Mouse (Mus musculus): ENCODE data around the gene Pld2.
"Not testable (repeated sequence)": the region's sequence is repeated elsewhere in the genome, so short reads cannot be mapped to it uniquely, and the experiment has no call there.

Gene Pld2

DNA sequence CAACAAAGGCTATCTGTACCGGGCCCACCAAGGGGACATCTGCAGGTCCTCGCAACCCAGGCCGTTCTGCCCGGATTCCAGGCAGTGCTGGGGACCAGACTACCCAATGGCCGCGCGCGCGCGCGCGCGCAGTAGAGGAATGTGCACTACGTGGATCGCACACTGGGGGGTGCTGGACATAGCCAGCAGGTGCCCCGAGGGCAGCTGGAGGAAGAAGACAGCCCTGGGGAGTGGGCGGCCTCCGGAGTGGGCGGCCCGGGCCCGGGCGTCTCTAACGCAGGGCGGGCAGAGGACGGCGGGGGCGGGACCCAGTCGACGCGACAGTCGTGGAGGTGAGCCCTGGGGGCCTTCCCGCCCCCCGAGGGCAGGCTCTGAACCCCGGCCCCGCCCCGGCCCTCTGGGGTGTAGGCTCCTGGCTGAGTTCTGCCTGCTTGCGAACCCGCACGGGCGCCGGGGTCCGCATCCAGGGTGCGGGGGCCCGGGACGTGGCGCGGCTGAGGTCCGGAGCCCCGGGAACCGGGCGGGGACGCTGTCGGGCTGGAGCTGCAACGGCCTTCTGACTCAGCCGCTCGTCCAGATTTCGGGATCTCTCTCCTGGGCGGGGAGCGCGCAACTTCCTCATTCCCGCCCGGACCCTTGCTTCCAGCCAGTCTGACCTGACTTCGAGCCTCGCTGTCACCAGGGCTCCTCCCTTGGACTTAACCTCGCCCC, at the start of gene Pld2:
Gene Pld2 (plus strand): TSS at position 188 of the 711 bp plus-strand sequence.
- peak; percentile 93 for DNase-seq

DNA sequence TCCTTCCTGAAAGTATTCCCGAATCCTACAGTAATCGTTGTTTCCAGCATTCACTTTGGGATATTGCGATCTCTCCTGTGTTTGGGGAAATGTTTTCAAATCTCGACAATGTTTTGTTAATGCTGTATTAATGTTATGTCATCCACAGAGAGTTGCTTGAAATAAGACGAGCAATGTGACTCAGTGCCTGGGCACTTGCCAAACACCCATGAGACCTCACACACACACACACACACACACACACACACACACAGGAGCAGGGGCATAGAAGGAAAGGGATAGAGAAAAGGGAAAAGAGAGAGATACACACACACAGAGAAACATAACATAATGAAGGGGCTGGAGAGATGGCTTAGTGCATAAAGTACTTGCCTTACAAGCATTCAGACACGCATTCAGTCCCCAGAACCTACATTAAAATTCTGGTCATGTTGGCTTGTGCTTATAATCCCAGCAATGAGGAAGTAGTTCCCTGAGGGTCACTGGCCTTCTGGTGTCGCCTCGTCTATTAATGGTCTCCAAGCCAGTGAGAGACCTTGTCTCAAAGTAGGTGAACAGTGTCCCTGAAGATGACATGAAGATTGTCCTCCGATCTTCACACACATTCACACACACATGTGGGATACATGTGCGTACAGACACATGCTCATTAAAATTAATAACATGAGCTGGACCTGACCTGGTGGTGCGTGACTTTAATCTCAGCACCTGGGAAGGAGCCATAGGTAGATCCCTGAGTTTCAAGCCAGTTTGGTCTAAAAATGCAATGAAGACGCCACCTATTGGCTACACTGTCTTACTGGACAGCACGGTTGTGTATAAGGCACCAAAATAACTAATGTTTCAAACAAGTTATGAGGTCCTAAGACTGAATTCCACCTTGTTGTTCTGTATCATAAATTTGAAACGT, 40.0 kb upstream of the Pld2 start:
- DNase-seq: peak; percentile 59

- no peak for DNase-seq
These were observed 39.4 kb upstream of the Pld2 start for GRCm38 (mm10) chr11:70500476-70500812.

DNA sequence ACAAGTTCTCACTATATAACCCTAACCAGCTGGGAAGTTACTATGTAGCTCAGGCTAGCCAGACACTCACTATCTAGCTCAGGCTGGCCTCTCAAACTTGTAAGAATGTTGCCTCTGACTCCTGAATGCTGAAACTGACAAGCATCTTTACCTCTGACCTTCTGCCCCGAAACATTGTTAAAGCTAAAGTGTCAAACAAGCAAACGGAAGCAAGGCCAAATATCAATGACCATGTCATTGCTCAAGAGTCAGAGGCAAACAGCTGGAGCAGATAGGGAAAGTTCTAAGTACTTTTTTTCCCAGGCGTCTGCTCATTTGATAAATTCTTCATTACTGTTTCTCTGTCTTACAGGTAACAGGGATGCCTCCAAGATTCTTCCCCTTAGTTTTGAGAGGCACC, 37.8 kb upstream of the Pld2 start:
- no peak for DNase-seq

- no peak for DNase-seq
These were observed 34.9 kb upstream of the Pld2 start, which contains the start of gene Tm4sf5 for GRCm38 (mm10) chr11:70504970-70505369. Gene Tm4sf5, plus strand, starts transcription at chr11:70505244.

GRCm38 (mm10) chr11:70506385-70506784, 33.5 kb upstream of the Pld2 start:
- DNase-seq: peak; percentile 86

GRCm38 (mm10) chr11:70506962-70507515, 32.8 kb upstream of the Pld2 start:
- DNase-seq: no peak

GRCm38 (mm10) chr11:70509753-70510564, 29.9 kb upstream of the Pld2 start:
- DNase-seq: peak; percentile 51

DNA sequence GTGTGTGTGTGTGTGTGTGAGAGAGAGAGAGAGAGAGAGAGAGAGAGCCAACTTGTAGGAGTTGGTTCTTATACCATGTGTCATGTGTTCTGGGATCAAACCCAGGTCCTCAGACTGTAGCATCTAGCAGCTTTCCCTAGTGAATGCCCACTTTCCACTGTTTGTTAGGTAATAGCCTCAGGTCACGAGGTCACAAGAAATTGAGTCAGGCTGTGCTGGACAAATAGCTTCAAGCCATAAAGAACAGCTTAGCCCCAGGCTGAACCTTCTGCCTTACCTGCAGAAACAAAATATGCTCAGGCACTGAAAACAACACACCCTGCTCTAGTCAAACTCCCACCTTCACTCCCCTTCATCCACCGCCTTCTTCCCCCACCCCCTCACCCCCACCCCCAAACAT, 28.6 kb upstream of the Pld2 start:
- no peak for DNase-seq

- DNase-seq: no peak
These were observed 28.0 kb upstream of the Pld2 start for GRCm38 (mm10) chr11:70511825-70512224.

- DNase-seq: no peak
These were observed 27.0 kb upstream of the Pld2 start for GRCm38 (mm10) chr11:70512709-70513342.

- DNase-seq: no peak
These were observed 26.3 kb upstream of the Pld2 start for GRCm38 (mm10) chr11:70513520-70513919.

- no peak for DNase-seq
These were observed 25.6 kb upstream of the Pld2 start, which contains the start of gene Vmo1 for GRCm38 (mm10) chr11:70514288-70514687. Gene Vmo1, minus strand, starts transcription at chr11:70514616.

GRCm38 (mm10) chr11:70516352-70516751, 23.5 kb upstream of the Pld2 start:
- DNase-seq: peak; percentile 37

DNA sequence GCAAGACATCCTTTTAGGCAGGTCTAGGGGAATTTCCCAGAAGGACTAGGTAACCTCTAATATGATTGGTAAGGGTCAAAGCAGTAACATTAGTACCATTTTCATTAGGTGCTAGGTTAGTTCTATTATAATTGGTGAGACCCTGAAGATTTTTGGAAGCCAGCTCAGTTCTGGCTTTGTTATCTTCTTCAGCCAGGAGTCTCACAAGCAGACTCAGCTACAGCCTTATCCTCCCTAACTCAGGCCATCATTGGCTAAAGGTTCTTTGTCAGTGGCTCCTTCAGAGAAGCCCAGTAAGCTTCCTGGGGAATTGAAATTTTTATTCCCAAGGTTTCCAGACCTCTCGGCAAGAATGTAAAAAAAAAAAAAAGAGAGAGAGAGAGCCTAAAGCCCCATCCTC, 21.4 kb upstream of the Pld2 start:
- DNase-seq: no peak

DNA sequence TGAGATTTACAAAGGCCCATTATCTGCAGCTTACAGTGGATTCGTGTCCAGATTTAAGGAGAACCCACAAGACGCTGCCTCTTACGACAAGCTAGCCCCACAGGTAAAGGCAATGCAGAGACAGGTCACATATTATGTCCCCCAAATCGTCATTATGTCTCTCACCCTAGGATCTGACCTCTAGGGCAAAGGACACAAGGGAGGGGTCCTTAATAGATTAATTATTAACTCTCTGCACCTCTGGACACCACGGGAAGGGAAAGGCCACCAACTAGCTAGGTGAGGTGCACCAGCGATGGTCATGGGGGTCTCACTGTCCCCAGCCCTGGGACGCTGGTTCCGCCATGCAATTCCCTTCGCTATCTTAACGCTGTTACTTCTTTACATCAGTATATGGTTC, 20.9 kb upstream of the Pld2 start, which contains the start of gene Gltpd2:
Gene Gltpd2 (plus strand): TSS at position 274 of the 400 bp plus-strand sequence.
- DNase-seq: no peak

GRCm38 (mm10) chr11:70520178-70520769, 19.6 kb upstream of the Pld2 start:
- DNase-seq: peak; percentile 31

DNA sequence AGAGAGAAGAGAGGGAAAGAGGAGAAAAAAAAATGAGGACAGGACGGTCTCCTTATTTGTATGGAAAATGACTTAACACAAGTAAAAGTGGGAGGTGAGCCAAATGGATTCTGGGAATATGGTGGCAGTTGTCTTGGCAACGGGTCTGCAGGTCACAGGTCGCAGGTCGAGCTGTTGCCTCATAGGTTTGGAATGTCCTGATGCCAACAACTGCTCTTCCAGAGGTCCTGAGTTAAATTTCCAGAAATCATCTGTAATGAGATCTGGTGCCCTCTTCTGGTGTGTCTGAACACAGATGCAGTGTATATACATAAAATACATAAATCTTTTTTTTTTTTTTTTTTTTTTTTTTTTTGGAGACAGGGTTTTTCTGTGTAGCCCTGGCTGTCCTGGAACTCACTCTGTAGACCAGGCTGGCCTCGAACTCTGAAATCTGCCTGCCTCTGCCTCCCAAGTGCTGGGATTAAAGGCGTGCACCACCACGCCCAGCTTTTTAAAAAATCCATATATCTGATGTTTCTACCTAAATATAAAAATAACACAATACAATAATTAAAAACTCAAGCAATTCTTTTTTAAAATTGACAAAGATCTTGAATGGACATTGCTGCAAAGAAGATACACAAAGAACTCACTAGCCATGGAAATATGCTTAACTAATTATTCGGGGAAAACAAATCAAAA, 16.4 kb upstream of the Pld2 start:
- DNase-seq: not testable (repeated sequence)

DNA sequence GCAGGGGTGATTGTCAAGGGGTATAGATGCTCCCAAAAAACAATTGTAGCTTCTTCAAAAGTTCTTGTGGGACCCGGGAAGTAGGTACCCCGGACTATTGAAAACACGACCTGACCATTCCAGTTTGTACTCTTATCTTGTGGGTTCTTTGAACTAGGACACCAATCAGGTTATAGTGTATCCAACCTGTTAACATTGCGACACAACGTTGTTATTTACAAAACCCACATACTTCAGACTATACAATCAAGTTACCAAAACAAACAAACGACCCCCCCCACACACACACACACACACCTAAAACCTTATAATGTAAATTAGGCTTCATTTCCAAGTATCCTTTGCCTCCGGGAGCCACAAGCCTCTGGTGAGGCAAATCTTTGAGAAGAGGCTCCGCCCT, 15.1 kb upstream of the Pld2 start:
- DNase-seq: no peak

DNA sequence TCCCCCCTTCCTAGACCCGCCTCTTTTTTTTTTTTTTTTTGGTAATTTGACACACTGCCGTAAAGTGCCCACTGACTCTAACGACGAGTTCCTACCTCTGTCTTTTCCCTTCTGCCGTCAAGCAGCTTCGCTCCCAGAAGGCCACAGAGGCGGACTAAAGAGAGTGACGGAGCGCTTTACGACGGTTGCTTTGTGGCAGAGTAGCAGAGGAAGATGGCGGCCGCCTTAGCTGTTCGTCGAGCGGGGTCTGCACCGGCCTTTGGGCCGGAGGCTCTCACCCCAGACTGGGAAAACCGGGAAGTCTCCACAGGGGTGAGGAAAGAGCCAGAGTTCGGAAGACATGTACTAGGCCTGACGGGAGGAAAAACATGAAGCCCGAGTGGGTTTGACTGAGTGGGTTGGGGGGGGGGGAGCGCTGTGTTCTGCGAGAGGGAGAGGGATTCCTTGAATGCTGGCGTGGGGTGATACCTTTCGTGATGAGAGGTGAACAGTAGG, 14.6 kb upstream of the Pld2 start, which contains the start of gene Psmb6:
Gene Psmb6 (plus strand): TSS at position 184 of the 495 bp plus-strand sequence.
- DNase-seq: peak; percentile 89

GRCm38 (mm10) chr11:70525726-70526125, 14.1 kb upstream of the Pld2 start:
- DNase-seq: no peak

Measured in lung, postnatal 14 days (tissue).